Mouse (Mus musculus): ENCODE data around the gene Mkrn1.
"Not testable (repeated sequence)": the region's sequence is repeated elsewhere in the genome, so short reads cannot be mapped to it uniquely, and the experiment has no call there.

Gene Mkrn1

DNA sequence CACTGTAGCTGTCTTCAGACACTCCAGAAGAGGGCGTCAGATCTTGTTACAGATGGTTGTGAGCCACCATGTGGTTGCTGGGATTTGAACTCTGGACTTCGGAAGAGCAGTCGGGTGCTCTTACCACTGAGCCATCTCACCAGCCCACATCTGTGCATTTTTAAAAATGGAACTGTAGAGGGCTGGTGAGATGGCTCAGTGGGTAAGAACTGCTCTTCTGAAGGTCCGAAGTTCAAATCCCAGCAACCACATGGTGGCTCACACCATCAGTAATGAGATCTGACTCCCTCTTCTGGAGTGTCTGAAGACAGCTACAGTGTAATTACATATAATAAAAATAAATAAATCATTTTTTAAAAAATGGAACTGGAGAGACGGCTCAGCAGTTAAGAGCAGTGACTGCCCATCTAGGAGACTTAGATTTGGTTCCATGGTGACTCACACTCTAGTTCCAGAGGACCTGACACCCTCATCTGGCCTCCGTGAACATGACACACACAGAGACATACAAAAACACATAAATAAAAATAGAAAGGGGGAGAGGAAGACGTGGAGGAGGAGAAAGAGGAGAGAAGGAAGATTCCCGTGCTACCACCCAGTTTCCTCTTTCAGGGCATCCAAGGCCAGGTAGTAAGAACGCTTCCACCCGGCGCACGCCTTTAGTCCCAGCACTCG, 42.0 kb downstream of the Mkrn1 start:
- DNase-seq = not testable (repeated sequence)

GRCm38 (mm10) chr6:39377311-39377827, 42.9 kb downstream of the Mkrn1 start, which contains the start of gene Slc37a3:
Slc37a3 (minus strand) TSS chr6:39377675.
- DNase-seq = peak; percentile 89

DNA sequence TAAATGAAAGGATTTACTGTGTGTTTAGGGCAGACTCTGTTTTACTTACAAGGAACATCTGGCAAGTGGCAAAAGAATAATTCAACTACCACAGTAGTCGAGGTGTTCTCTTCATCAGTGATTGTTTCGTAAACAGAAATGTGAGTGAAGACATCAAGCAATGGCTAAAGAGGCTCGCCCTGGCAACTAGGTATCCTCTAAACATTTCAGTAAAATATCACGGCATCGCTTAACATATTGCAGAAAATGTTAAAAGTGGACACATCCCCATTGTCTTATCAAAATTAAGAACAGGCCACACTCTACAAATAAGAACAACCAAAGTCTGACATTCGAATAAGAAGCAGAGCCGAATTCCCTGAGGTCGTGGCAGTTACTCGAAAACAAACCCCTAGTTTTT, 43.5 kb downstream of the Mkrn1 start:
- no peak for DNase-seq

DNA sequence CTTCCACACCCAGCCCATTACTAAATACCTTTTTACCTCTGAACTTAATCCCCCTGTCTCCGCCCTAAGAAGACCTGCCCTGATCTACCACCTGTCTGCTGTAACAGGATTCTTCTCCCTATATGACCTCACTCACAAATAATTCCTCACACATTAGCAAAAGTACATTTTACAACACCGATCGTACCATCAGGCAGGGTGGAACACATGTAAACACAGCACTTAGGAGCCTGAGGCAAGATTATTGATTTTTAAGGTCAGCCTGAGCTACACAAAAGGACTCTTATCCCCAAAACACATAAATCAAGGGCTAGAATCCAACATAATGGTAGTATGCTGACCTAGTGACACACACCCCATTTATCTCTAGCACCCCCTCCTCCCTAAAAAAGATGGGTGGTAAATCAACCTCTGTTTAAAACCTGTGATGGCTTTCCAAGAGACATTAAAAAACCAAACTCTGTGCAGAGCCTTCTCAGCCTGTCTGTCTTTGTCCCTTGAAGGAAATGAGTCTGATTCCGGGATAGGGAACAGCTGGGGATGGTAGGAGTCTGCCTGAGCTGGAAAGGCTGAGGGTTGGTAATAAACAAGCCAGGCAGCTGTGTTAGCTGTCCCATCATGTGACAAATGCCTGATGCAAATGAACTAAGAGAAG, 46.8 kb downstream of the Mkrn1 start:
- no peak for DNase-seq

DNA sequence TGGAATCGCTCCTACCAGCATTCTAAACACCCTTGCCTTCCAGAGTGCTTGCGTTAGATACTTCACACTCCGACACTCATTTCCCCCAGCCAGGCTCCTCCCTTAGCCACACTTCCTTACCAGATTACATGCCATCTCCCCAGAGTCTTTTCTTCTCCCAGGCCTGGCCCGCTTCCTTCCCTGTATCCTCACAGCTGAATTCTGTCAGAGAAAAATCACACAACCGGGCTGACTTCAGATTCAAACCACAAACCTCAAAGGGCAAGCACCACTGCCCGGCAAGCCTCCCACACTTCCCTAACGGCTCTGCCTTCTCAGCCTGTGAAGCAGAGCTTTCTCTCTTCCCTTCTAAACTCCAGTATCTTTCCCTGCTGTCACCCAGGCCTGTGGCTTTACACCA, 47.5 kb downstream of the Mkrn1 start:
- DNase-seq = peak; percentile 39

DNA sequence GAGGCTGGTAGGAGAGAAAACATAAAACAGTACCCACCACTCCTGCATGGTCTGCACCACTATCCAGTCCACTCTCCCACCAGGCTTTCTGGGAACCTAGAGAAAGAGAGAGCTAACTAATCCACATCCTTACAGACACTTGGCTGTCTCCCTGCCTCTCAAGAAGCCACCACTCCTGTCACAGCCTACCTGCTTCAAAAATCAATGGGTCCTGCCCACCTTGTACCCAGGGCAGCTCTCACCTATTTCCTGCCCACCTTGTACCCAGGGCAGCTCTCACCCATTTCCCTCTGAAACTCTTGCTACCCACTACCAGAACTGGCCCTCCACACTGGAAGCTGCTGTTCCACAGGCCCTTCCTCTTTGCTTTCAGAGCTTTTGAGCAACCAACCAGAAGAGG, 48.2 kb downstream of the Mkrn1 start:
- DNase-seq = no peak

- DNase-seq = no peak
Observed at GRCm38 (mm10) chr6:39369631-39370030, 50.6 kb downstream of the Mkrn1 start.

DNA sequence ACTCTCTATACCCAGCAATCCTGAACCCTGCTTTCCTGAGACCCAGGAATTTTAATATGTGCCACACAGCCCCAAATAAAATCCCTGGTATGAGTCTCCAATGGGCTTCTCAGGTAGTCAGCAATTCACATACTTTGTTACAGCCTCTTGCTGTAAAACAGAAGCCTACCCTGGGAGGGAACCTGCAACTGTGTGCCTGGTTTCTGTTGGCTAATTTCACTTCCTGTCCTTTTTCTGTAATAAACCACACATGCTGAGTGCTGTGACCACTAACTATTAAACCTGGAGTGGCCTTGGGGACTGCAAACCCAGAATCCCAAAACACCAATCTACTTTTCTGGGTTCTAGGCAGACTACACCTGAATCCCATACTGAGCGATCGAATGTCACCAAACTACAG, 57.6 kb downstream of the Mkrn1 start:
- no peak for DNase-seq

DNA sequence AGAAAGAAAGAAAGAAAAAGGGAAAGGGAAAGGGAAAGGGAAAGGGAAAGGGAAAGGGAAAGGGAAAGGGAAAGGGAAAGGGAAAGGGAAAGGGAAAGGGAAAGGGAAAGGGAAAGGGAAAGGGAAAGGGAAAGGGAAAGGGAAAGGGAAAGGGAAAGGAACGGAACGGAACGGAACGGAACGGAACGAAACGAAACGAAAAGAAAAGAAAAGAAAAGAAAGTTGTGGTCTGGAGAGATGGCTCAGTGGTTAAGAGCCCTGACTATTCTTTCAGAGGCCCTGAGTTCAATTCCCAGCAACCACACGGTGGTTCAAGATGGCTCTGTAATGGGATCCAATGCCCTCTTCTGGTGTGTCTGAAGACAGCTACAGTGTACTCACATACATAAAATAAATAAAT, 61.1 kb downstream of the Mkrn1 start:
- DNase-seq = not testable (repeated sequence)

DNA sequence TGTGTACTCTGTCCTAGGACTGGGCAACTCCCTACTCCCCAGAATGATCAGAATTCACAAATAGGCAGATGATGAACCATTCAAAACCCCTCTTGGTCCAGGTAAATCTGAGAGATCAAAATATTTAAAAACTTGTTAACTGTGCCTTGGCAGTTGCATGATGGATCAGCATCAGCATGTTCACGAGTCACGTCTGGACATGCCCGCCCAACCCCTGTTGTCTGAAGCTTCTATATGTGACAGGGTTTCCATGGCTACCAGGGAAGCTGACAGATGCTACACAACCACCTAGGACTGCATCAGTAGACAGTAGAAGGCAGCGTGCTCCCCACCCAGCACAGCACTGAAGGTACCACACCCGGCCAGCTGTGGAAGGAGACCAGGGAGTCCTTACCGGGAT, 71.3 kb downstream of the Mkrn1 start:
- no peak for DNase-seq

- peak; percentile 15 for DNase-seq
Observed at GRCm38 (mm10) chr6:39347880-39348814, 72.1 kb downstream of the Mkrn1 start.
